Mouse (Mus musculus) embryonic stem cell, embryonic (primary cell): ENCODE measurements around the gene Pip5kl1.

ENCODE experiments used
- CTCF ChIA-PET, 4 experiments: fragments of 300-600 bp in 2 of 4; fragments of 350-600 bp in 2 of 4; sonication (Branson Sonifier 250); formaldehyde crosslinking; loops; one replicate each; lab custom pipeline; 2022; ENCODE audit warnings: inconsistent platforms in 2 of 4; lab: Charles Lee
- POLR2A ChIA-PET, 4 experiments: fragments of 300-600 bp in 2 of 4; fragments of 350-600 bp in 2 of 4; sonication (Branson Sonifier 250); formaldehyde crosslinking; loops; one replicate each; lab custom pipeline; 2022; ENCODE audit warnings: antibody characterized with exemption in 4 of 4, inconsistent platforms in 1 of 4; lab: Charles Lee

Pip5kl1 gene

GRCm38 (mm10) chr2:32587731-32588321 is 13.2 kb downstream of the Pip5kl1 start:
- ChIA-PET POLR2A (interaction anchor here in 3 of 4 experiments (0.6 to 2.6 kb wide), 14 partner anchors 11 to 270 kb away, joined by 3 to 11 read pairs (median 3); partner anchors contain the start of genes 9430097D07Rik (in 1 of the 3), Dpm2 (in 1 of the 3) and Pip5kl1 (in 1 of the 3)), CTCF (interaction anchor here in 3 of 4 experiments (0.6 to 3.5 kb wide), 15 partner anchors 11 to 674 kb away, joined by 3 to 12 read pairs (median 7); no protein-coding TSS in a partner anchor)

DNA sequence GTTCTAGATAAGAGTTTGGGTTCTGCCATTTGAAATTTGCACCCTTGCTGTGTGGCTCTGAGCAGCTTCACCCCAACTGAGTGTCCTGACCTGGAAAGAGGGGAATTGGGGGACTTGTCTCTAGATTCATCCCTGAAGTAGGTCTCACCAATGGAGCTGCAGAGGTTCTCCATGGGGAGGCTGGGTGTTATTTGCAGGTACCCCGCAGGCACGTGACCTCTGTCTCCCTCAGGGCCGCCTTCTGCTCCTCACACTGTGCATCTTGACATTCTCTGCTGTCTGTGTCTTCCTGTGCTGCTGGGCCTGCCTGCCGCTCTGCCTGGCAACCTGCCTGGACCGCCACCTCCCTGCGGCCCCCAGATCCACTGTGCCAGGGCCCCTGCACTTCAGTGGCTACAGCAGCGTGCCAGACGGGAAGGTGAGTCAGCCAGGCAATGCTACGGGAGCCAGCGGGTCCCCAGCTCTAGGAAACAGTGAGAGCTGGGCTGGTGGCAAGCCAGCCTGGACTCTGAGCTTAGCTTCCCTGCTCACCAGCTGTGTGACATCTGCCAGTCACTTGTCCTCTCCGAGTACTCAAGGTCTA is 14.7 kb downstream of the Pip5kl1 start:
- ChIA-PET CTCF (interaction anchor here in 2 of 4 experiments (0.9 to 3.5 kb wide), 6 partner anchors 10 to 339 kb away, joined by 3 to 9 read pairs (median 3); partner anchors contain the start of genes Pip5kl1 (in 1 of the 2) and St6galnac6 (in 1 of the 2)), POLR2A (interaction anchor here in 1 of 4 experiments (0.6 to 1.7 kb wide), 3 partner anchors 11 to 49 kb away, joined by 3 read pairs; no protein-coding TSS in a partner anchor)

DNA sequence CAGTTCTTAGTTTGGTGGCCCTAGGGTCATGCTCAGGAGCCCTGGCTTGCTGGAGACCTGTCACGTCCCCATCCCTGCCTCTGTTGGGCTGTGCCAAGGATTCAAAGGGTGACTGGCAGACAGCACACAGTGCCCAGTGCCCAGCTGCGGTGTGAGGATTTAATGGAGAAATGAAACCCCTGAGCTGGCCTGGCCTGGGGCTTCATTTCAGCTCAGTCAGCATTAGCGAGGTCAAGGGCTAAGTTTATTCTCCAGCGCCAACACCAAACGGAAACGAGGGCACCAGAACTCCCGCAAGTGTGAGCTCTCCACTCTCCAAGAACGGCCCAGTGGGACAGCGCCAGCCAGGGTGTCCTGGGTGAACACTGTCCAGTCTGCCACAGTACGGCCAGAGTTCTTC is 15.6 kb downstream of the Pip5kl1 start:
- ChIA-PET CTCF (interaction anchor here in 2 of 4 experiments (0.9 to 3.5 kb wide), 6 partner anchors 10 to 338 kb away, joined by 3 to 9 read pairs (median 3); partner anchors contain the start of genes Pip5kl1 (in 1 of the 2) and St6galnac6 (in 1 of the 2)), POLR2A (no interaction called here)

- ChIA-PET POLR2A (interaction anchor here in 1 of 4 experiments (0.5 kb wide), 1 partner anchor 70 kb away, joined by 3 read pairs; no protein-coding TSS in a partner anchor), CTCF (interaction anchor here in 2 of 4 experiments (0.5 to 1.6 kb wide), 6 partner anchors 8 to 1773 kb away, joined by 3 to 8 read pairs (median 4); no protein-coding TSS in a partner anchor)
Measured at GRCm38 (mm10) chr2:32591249-32591648, 16.7 kb downstream of the Pip5kl1 start.

GRCm38 (mm10) chr2:32596725-32597124 is 22.1 kb downstream of the Pip5kl1 start:
- ChIA-PET CTCF (interaction anchor here in 1 of 4 experiments (1.4 kb wide), 1 partner anchor 10 kb away, joined by 6 read pairs; no protein-coding TSS in a partner anchor), POLR2A (interaction anchor here in 2 of 4 experiments (1.2 to 1.8 kb wide), 2 partner anchors 11 to 131 kb away, joined by 3 to 4 read pairs; no protein-coding TSS in a partner anchor)

DNA sequence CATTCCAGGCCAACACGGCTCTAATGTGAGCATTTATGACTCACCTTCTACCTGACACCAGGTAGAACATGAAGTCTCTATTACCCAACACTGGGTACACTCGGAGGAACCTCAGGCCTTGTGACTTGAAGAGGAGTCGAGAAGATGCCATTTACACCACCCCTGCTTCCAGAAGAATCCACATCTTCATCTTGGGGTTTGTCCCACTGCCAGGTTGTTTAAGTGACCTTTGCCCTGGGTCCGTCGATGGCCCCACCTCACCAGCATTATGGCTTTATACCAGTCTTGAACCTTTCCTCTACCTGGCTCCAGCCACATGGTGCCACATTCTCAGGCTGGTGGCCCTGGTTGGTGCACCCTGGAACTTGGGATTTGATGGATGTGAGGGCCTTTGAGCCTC is 22.7 kb downstream of the Pip5kl1 start:
- POLR2A ChIA-PET: no interaction called here
- CTCF ChIA-PET: no interaction called here

GRCm38 (mm10) chr2:32597699-32598098 is 23.1 kb downstream of the Pip5kl1 start:
- POLR2A ChIA-PET: interaction anchor here in 2 of 4 experiments (0.6 to 1.2 kb wide), 2 partner anchors 117 to 130 kb away, joined by 3 to 4 read pairs; no protein-coding TSS in a partner anchor
- CTCF ChIA-PET: interaction anchor here in 3 of 4 experiments (0.6 to 1.9 kb wide), 5 partner anchors 9 to 331 kb away, joined by 3 to 8 read pairs (median 4); partner anchors contain the start of gene St6galnac4 (in 1 of the 3)

DNA sequence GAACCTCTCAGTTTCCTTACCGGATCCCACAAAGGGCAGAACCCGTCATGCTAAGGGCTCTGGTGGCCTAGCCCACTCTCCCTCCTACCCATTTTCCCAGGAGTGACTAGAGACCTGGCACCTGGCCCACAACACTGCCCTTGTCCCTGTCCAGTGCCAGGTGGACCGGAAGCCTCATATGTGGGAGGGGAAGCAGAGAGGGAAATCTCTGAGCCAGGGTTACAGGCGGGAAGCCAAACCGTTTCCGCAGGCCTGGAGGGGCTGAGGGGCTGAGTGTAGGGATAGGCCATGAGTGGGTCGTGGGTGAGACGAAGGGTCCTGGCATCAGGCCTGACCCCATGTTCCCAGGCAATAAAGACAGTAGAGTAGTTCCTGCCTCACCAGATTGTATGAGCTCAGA is 23.9 kb downstream of the Pip5kl1 start:
- POLR2A ChIA-PET: interaction anchor here in 1 of 4 experiments (1.2 kb wide), 1 partner anchor 117 kb away, joined by 4 read pairs; no protein-coding TSS in a partner anchor

DNA sequence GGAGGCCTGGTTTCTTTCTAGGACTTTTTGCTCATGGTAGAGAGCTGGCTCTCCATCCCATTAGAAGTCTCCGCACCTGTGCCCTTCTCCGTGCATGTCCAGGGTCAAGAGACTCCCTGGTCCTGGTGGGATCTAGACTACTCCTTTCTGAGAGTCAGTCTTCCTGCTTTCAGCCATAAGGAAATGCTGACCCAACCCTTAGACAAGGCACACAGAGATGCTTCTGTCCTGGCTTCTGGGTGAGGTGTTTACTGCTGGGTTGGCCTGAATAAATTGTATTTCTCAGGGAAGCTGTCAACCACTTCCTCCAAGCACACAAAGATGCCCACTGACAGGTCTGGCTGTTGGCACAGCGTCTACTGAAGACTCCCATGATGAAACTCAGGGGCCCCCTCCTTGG is 24.8 kb downstream of the Pip5kl1 start, which contains the start of gene St6galnac6:
TSS of gene St6galnac6 (plus strand) at position 301 of the 400 bp plus-strand sequence.
- CTCF ChIA-PET: interaction anchor here in 2 of 4 experiments (0.6 to 1.9 kb wide), 3 partner anchors 8 to 121 kb away, joined by 3 to 10 read pairs (median 8); no protein-coding TSS in a partner anchor
- POLR2A ChIA-PET: interaction anchor here in 2 of 4 experiments (0.6 to 1.5 kb wide), 2 partner anchors 29 to 139 kb away, joined by 4 read pairs; partner anchors contain the start of gene Dpm2 (in 1 of the 2)

More for the DNA sequence above, 23.9 kb downstream of the Pip5kl1 start:
- CTCF ChIA-PET: interaction anchor here in 3 of 4 experiments (0.7 to 1.9 kb wide), 5 partner anchors 9 to 330 kb away, joined by 3 to 8 read pairs (median 3); partner anchors contain the start of gene St6galnac4 (in 1 of the 3)

GRCm38 (mm10) chr2:32601417-32602065 is 26.9 kb downstream of the Pip5kl1 start:
- ChIA-PET CTCF (interaction anchor here (0.5 to 5.1 kb wide), 25 partner anchors 11 to 504 kb away, joined by 3 to 32 read pairs (median 4); partner anchors contain the start of genes 9430097D07Rik (in 3 of the 4), Pip5kl1 (in 2 of the 4), St6galnac4 (in 2 of the 4) and Slc25a25 (in 1 of the 4)), POLR2A (interaction anchor here in 3 of 4 experiments (0.6 to 1.4 kb wide), 10 partner anchors 9 to 105 kb away, joined by 3 to 4 read pairs (median 3); partner anchors contain the start of genes Dpm2 (in 1 of the 3) and Eng (in 1 of the 3))

DNA sequence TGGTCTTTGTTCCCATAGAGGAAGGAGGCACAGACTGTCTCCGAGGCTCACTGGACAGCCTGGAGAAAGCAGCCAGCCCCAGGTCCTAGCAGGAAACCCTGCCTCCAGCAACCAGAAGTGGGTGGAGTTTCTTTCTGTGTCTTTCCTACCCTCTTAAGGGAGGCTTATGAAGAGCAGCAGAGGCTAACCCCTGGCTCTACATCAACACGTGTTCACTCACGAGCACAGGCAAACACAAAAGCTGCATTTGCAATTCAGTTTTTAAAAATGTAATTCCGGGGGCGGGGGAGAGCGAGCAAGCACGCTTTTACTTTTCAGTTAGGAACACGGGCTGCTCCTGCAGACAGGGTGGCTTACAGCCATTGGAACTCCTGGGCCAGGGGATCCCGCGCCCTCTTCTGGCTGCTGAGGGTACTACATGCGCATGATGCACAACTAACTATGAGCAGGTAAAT is 28.0 kb downstream of the Pip5kl1 start:
- POLR2A ChIA-PET: interaction anchor here in 2 of 4 experiments (0.6 to 1.5 kb wide), 7 partner anchors 19 to 255 kb away, joined by 3 to 6 read pairs (median 3); partner anchors contain the start of gene Eng (in 1 of the 2)

GRCm38 (mm10) chr2:32604631-32605030 is 30.0 kb downstream of the Pip5kl1 start:
- CTCF ChIA-PET: interaction anchor here in 2 of 4 experiments (0.5 to 5.1 kb wide), 8 partner anchors 18 to 253 kb away, joined by 3 to 32 read pairs (median 6); partner anchors contain the start of gene St6galnac4 (in 2 of the 2)
- POLR2A ChIA-PET: interaction anchor here in 2 of 4 experiments (0.7 to 2.9 kb wide), 6 partner anchors 17 to 411 kb away, joined by 3 to 7 read pairs (median 3); partner anchors contain the start of genes Dpm2 (in 1 of the 2) and St6galnac4 (in 1 of the 2)

More for the DNA sequence above, 28.0 kb downstream of the Pip5kl1 start:
- CTCF ChIA-PET: interaction anchor here (0.6 to 5.1 kb wide), 18 partner anchors 9 to 198 kb away, joined by 3 to 32 read pairs (median 4); partner anchors contain the start of genes Pip5kl1 (in 2 of the 4), St6galnac4 (in 2 of the 4) and 9430097D07Rik (in 1 of the 4)

GRCm38 (mm10) chr2:32606161-32607142 is 31.9 kb downstream of the Pip5kl1 start:
- CTCF ChIA-PET: interaction anchor here (0.5 to 2.9 kb wide), 44 partner anchors 8 to 874 kb away, joined by 3 to 17 read pairs (median 4); partner anchors contain the start of genes St6galnac4 (in 2 of the 4), Dpm2 (in 1 of the 4), Pip5kl1 (in 1 of the 4) and Tor2a (in 1 of the 4)
- POLR2A ChIA-PET: interaction anchor here (0.6 to 4.8 kb wide), 35 partner anchors 9 to 457 kb away, joined by 3 to 33 read pairs (median 4); partner anchors contain the start of genes St6galnac4 (in 3 of the 4), Dpm2 (in 1 of the 4), Fam102a (in 1 of the 4) and Lrsam1 (in 1 of the 4)

DNA sequence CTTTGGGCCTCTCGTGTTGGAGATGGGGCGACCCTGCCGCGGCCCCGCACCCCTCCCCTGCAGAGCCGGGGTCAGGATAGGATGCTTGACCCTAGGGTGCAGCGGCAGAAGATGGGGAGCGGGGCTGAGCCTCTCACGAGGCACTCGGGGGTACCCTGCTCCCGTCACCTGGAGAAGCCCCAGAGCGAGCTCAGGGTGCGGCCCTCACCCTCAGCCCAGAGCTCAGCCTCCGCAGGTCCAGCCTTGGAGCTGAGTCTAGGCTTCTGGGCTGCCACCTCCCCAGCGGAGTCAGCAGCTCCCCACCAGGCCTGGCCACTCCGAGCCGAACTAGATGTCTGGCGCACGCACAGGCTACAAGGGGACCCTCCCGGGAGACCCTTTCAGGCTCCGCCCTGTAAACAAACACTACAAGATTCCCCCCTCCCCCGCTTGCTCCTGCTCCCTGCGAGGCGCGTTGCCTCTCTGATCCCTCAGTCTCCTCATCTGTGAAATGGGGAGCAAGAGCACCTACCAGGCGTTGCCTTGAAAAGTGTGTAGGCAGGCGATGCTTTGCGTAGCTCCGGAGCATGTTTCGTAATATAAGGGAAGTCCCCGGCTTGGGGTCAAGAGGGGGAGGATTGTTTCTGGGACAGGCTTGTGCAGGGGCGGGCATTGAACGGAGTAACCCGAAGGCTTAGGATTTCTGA is 32.8 kb downstream of the Pip5kl1 start:
- CTCF ChIA-PET: interaction anchor here (0.6 to 2.9 kb wide), 30 partner anchors 8 to 321 kb away, joined by 3 to 17 read pairs (median 4); partner anchors contain the start of genes St6galnac4 (in 2 of the 4), 9430097D07Rik (in 1 of the 4), Dpm2 (in 1 of the 4) and Tor2a (in 1 of the 4)

More for the DNA sequence above, 32.8 kb downstream of the Pip5kl1 start:
- POLR2A ChIA-PET: interaction anchor here (0.6 to 4.8 kb wide), 41 partner anchors 8 to 458 kb away, joined by 3 to 33 read pairs (median 4); partner anchors contain the start of genes St6galnac4 (in 3 of the 4), Lrsam1 (in 2 of the 4), Rpl12 (in 2 of the 4) and Eng (in 1 of the 4)
